ENCODE assay signal across 11 mouse cellular contexts in the genomic region with DNA sequence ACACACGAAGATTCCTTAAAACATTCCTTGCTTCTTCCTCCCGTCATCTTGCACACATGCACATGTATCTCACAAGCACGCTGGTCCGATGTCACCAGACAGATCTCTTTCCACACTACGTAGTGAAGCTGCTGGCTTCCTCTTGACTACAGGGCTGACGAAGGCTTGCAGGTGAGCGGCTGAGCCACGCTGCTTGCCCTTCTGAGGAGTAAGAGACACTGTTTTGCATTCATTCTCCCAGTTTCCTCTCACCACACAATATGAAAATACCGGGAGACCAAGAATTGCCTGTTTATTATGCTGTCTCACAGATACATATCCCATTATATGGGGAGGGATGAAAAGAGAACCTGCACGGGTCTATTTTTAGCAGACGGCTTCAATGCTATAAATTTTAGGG.
DNase-seq lines count a peak whose midpoint lies in the region; ATAC-seq and TF ChIP-seq lines count a peak whose summit lies in the region.
"Had no signal": no experiment of that assay in that cellular context is flagged by ENCODE, and none has a peak within 500 bp of the region (broad histone marks: within the 10 kb centered on the region; RNA-seq: fewer than 3 reads in every experiment).

No protein-coding gene starts in this region.

- peak overlapping the region; percentile 19; the same call in 1 of the 2 replicates for H3K9ac ChIP-seq in limb, embryonic 13.5 days

- TF ChIP-seq POLR2A in testis, adult 2 months (IDR thresholded peaks at IDR 0.05; ENCODE audit: control insufficient read depth, low read depth, low read length) = no peak

- H3K4me1 ChIP-seq in testis, adult 2 months (ENCODE audit: control insufficient read depth, insufficient read depth, low read length) = peaks cover 5% of the 10 kb centered on the region
- peaks cover 17% of the 10 kb centered on the region for H3K4me1 ChIP-seq in limb, embryonic 13.5 days
- H3K4me1 ChIP-seq: megakaryocyte, embryonic 14.5 days had no signal

- H3K4me2 ChIP-seq in limb, embryonic 13.5 days (replicated peaks) = peak overlapping the region; percentile 59

- H3K27me3 ChIP-seq in testis, adult 2 months (ENCODE audit: control insufficient read depth, insufficient read depth, low read length) = no peaks in the 10 kb centered on the region
- H3K27me3 ChIP-seq in limb, embryonic 13.5 days = peaks cover 87% of the 10 kb centered on the region

- no peak for ATAC-seq in limb, embryonic 13.5 days (ENCODE audit: low FRiP score, low read depth)
- ATAC-seq: activated CD4-positive, CD25-positive, alpha-beta regulatory T cell, adult 4 months had no signal

- WGBS in limb, embryonic 13.5 days = 3% methylated on average over 11 of the region's 11 CpGs

- TF ChIP-seq CTCF in gastrocnemius, adult 2 months (IDR thresholded peaks at IDR 0.05) = no peak
- no peak for TF ChIP-seq CTCF in testis, adult 2 months (IDR thresholded peaks at IDR 0.05; ENCODE audit: control insufficient read depth, insufficient read depth, insufficient replicate concordance, low read depth, low read length)

- no peaks in the 10 kb centered on the region for H3K9me3 ChIP-seq in limb, embryonic 13.5 days
- H3K9me3 ChIP-seq: megakaryocyte, embryonic 14.5 days had no signal

- H3K27ac ChIP-seq in gastrocnemius, adult 2 months = no peak overlapping the region
- H3K27ac ChIP-seq in testis, adult 2 months (ENCODE audit: control insufficient read depth, insufficient read depth, low read depth, low read length) = no peak overlapping the region
- no peak overlapping the region for H3K27ac ChIP-seq in limb, embryonic 13.5 days

- no peaks in the 10 kb centered on the region for H3K36me3 ChIP-seq in testis, adult 2 months (ENCODE audit: control insufficient read depth, insufficient read depth, low read length)
- H3K36me3 ChIP-seq in limb, embryonic 13.5 days = no peaks in the 10 kb centered on the region

- no peak for DNase-seq in gastrocnemius, adult 2 months
- DNase-seq in gastrocnemius, postnatal 14 days = no peak
- DNase-seq in testis, postnatal 10 days (ENCODE audit: low spot score) = no peak
- no peak for DNase-seq in spleen, postnatal 36 days (ENCODE audit: low spot score in 2 of 2)
- DNase-seq in layer of hippocampus, adult 9-11 months = no peak
- DNase-seq in urinary bladder, postnatal 10 days (ENCODE audit: low spot score) = no peak
- DNase-seq: right cerebral cortex, postnatal 4 days had no signal

- H3K4me3 ChIP-seq in gastrocnemius, adult 2 months = peak overlapping the region; percentile 53
- H3K4me3 ChIP-seq in testis, adult 2 months (ENCODE audit: control insufficient read depth, low read depth, low read length) = peak overlapping the region; percentile 49
- peak overlapping the region; percentile 36 for H3K4me3 ChIP-seq in limb, embryonic 13.5 days

- intact Hi-C loops in gastrocnemius, adult 2 months (cut with DNase I) = no loop called here
- intact Hi-C loops in gastrocnemius, postnatal 14 days (cut with DNase I; ENCODE audit: low total_unique reads) = no loop called here
